Mouse (Mus musculus) embryonic fibroblast, embryonic 13.5 days (primary cell): ENCODE measurements around the gene Lrrc1. TPM values are rescaled to one million over a fixed set of nuclear protein-coding genes. Genes with fewer than 3 reads are reported as not detected.

Experiments
- H3K27ac ChIP-seq: 2 replicates; pipeline ENCODE4 v1.5.1; 2012; ENCODE audit warnings: low read length, control low read depth, inconsistent platforms; ENCODE audit not compliant: insufficient read depth
- H3K4me1 ChIP-seq: 2 replicates; pipeline ENCODE4 v1.6.1; 2011; ENCODE audit warnings: low read length; ENCODE audit not compliant: control insufficient read depth, insufficient read depth
- H3K4me3 ChIP-seq: 2 replicates; pipeline ENCODE4 v1.5.1; 2011; ENCODE audit warnings: mild to moderate bottlenecking, control low read depth, low read length; ENCODE audit not compliant: insufficient read depth
- CTCF ChIP-seq: IDR thresholded peaks from 2 replicates; pipeline ENCODE4 v1.5.1; 2011; ENCODE audit warnings: mild to moderate bottlenecking, control low read depth, low read length, moderate library complexity, borderline replicate concordance; ENCODE audit not compliant: insufficient read depth
- POLR2A ChIP-seq: IDR thresholded peaks from 2 replicates; pipeline ENCODE4 v1.6.1; 2011; ENCODE audit warnings: low read depth, mild to moderate bottlenecking, control low read depth, low read length, moderate library complexity
- polyA plus RNA-seq: library from polyadenylated mRNA; stranded (reverse); fragments of >200 nt; gene quantifications from 2 replicates; pipeline ENCODE4 v1.2.4, GENCODE M21; 2011; ENCODE audit warnings: low read depth; ENCODE audit not compliant: missing spikeins, insufficient read length

Lrrc1 gene
- polyA plus RNA-seq, 1 experiment: 9.1 TPM

GRCm38 (mm10) chr9:77507743-77508394, 36.8 kb downstream of the Lrrc1 start:
- no peaks in the 10 kb centered on the region; the same call in 1 of the 2 replicates for H3K4me1 ChIP-seq
- TF ChIP-seq CTCF (no peak), POLR2A (no peak)
- no peak overlapping the region for H3K4me3 ChIP-seq
- H3K27ac ChIP-seq: no peak overlapping the region

- no peak overlapping the region for H3K4me3 ChIP-seq
- no peaks in the 10 kb centered on the region; the same call in 1 of the 2 replicates for H3K4me1 ChIP-seq
- TF ChIP-seq CTCF: no peak
- no peak for TF ChIP-seq POLR2A
- no peak overlapping the region for H3K27ac ChIP-seq
These were observed 41.9 kb downstream of the Lrrc1 start for GRCm38 (mm10) chr9:77502548-77503438.

- TF ChIP-seq POLR2A (no peak), CTCF (no peak)
These were observed 42.5 kb downstream of the Lrrc1 start for GRCm38 (mm10) chr9:77502171-77502547.

GRCm38 (mm10) chr9:77499084-77499483, 45.6 kb downstream of the Lrrc1 start:
- TF ChIP-seq CTCF: no peak
- no peak for TF ChIP-seq POLR2A
- Histone ChIP-seq H3K4me1 (no peaks in the 10 kb centered on the region), H3K27ac (no peak overlapping the region), H3K4me3 (no peak overlapping the region)

More at GRCm38 (mm10) chr9:77502171-77502547, 42.5 kb downstream of the Lrrc1 start:
- Histone ChIP-seq H3K4me1 (no peaks in the 10 kb centered on the region; the same call in 1 of the 2 replicates), H3K27ac (no peak overlapping the region), H3K4me3 (no peak overlapping the region)

- Histone ChIP-seq H3K4me3 (no peak overlapping the region), H3K27ac (no peak overlapping the region), H3K4me1 (no peaks in the 10 kb centered on the region)
- TF ChIP-seq POLR2A: no peak
- TF ChIP-seq CTCF: no peak
These were observed 46.3 kb downstream of the Lrrc1 start for GRCm38 (mm10) chr9:77498406-77498805.

- Histone ChIP-seq H3K4me3 (no peak overlapping the region), H3K4me1 (no peaks in the 10 kb centered on the region), H3K27ac (no peak overlapping the region)
- TF ChIP-seq CTCF: no peak
- no peak for TF ChIP-seq POLR2A
These were observed 47.5 kb downstream of the Lrrc1 start for GRCm38 (mm10) chr9:77497173-77497572.

- Histone ChIP-seq H3K4me3 (no peak overlapping the region), H3K27ac (no peak overlapping the region), H3K4me1 (no peaks in the 10 kb centered on the region)
- TF ChIP-seq POLR2A (no peak), CTCF (no peak)
These were observed 48.1 kb downstream of the Lrrc1 start for GRCm38 (mm10) chr9:77496540-77497062.

- Histone ChIP-seq H3K4me1 (no peaks in the 10 kb centered on the region), H3K4me3 (no peak overlapping the region), H3K27ac (no peak overlapping the region)
- no peak for TF ChIP-seq POLR2A
- no peak for TF ChIP-seq CTCF
These were observed 50.4 kb downstream of the Lrrc1 start for GRCm38 (mm10) chr9:77494307-77494706.

- Histone ChIP-seq H3K27ac (no peak overlapping the region), H3K4me3 (no peak overlapping the region), H3K4me1 (no peaks in the 10 kb centered on the region)
- TF ChIP-seq CTCF (no peak), POLR2A (no peak)
These were observed 56.1 kb downstream of the Lrrc1 start for GRCm38 (mm10) chr9:77488611-77489010.
